Mouse (Mus musculus): ENCODE results near the gene Il20ra.

GRCm38 (mm10) chr10:19693629-19694028 lies 18.7 kb upstream of the Il20ra start:
- no peak for TF ChIP-seq CEBPB (IDR thresholded peaks at IDR 0.05; ENCODE audit: low read depth)
- no peak for TF ChIP-seq CTCF (IDR thresholded peaks at IDR 0.05; ENCODE audit: control insufficient read depth, insufficient read depth, insufficient read length)
- no peak for TF ChIP-seq MYOG (IDR thresholded peaks at IDR 0.05; ENCODE audit: control insufficient read depth, extremely low read depth, insufficient read length)

All from C2C12 (cell line).